Mouse (Mus musculus) heart, embryonic 14.5 days (tissue): ENCODE results near the gene Gm21958. TPM values are rescaled to one million over a fixed set of nuclear protein-coding genes. Genes with fewer than 3 reads are reported as not detected.

Experiments used
- ATAC-seq: fragments of 200-750 bp; cut with Nextera tagmentation; 2 replicates; pipeline ENCODE4 v1.8.0; 2017; ENCODE audit warnings: low read depth, moderate TSS enrichment; ENCODE audit not compliant: insufficient number of reproducible peaks, insufficient read depth, low FRiP score
- H3K27ac ChIP-seq, 2 experiments: fragments of 200-500 bp in 1 of 2; fragments of 300-500 bp in 1 of 2; sonication (generic) in 1 of 2; replicated peaks in 1 of 2; 2 replicates each; pipeline ENCODE4 v1.5.1; 2012 to 2014; ENCODE audit warnings: low read depth in 2 of 2, low read length in 2 of 2, control low read depth in 1 of 2, mild to moderate bottlenecking in 1 of 2, mixed read lengths in 1 of 2; ENCODE audit not compliant: control insufficient read depth in 1 of 2, insufficient read depth in 1 of 2
- H3K27me3 ChIP-seq: fragments of 300-500 bp; sonication (generic); 2 replicates; pipeline ENCODE4 v1.6.1; 2014; ENCODE audit warnings: mild to moderate bottlenecking, low read length, control low read depth; ENCODE audit not compliant: control insufficient read depth, insufficient read depth
- H3K36me3 ChIP-seq: fragments of 300-500 bp; sonication (generic); 2 replicates; pipeline ENCODE4 v1.6.1; 2014; ENCODE audit warnings: mild to moderate bottlenecking, control low read depth, low read length, mixed read lengths; ENCODE audit not compliant: control insufficient read depth, insufficient read depth
- H3K4me1 ChIP-seq, 2 experiments: fragments of 200-500 bp in 1 of 2; fragments of 300-500 bp in 1 of 2; sonication (generic) in 1 of 2; 2 replicates each; pipeline ENCODE4 v1.6.1; 2012 to 2014; ENCODE audit warnings: low read length in 2 of 2, control low read depth in 1 of 2, mixed read lengths in 1 of 2; ENCODE audit not compliant: control insufficient read depth in 2 of 2, insufficient read depth in 2 of 2
- H3K4me2 ChIP-seq: fragments of 300-500 bp; sonication (generic); 2 replicates; pipeline ENCODE4 v1.6.1; 2014; ENCODE audit warnings: mild to moderate bottlenecking, low read length
- H3K4me3 ChIP-seq, 2 experiments: fragments of 200-500 bp in 1 of 2; fragments of 300-500 bp in 1 of 2; sonication (generic) in 1 of 2; 2 replicates each; pipeline ENCODE4 v1.5.1; 2012 to 2014; ENCODE audit warnings: low read length in 2 of 2, mild to moderate bottlenecking in 2 of 2, control low read depth in 1 of 2, low read depth in 1 of 2, moderate library complexity in 1 of 2; ENCODE audit not compliant: control insufficient read depth in 1 of 2, insufficient read depth in 1 of 2
- H3K9ac ChIP-seq: fragments of 300-500 bp; sonication (generic); 2 replicates; pipeline ENCODE4 v1.6.1; 2014; ENCODE audit warnings: mild to moderate bottlenecking, low read length
- H3K9me3 ChIP-seq: fragments of 300-500 bp; sonication (generic); 2 replicates; pipeline ENCODE4 v1.6.1; 2016; ENCODE audit warnings: low read length, control low read depth; ENCODE audit not compliant: control insufficient read depth
- WGBS: fragments of 180-500 bp; shearing (Covaris S2); extraction: QIAGEN DNeasy Blood & Tissue Kit; methylation state at CpG from one replicate; pipeline ENCODE4 v1.1.7; 2014; 5-methylcytosine and 5-hydroxymethylcytosine counted together
- polyA plus RNA-seq: library from polyadenylated mRNA; unstranded; fragments of >200 nt; fragmentation: Nextera tagmentation; extraction: Ambion mirVana; gene quantifications from 2 replicates; pipeline ENCODE4 v1.2.1, GENCODE M21; 2014

Gene Gm21958
- polyA plus RNA-seq, 1 experiment from 2014 or later, result 1.1 TPM

DNA sequence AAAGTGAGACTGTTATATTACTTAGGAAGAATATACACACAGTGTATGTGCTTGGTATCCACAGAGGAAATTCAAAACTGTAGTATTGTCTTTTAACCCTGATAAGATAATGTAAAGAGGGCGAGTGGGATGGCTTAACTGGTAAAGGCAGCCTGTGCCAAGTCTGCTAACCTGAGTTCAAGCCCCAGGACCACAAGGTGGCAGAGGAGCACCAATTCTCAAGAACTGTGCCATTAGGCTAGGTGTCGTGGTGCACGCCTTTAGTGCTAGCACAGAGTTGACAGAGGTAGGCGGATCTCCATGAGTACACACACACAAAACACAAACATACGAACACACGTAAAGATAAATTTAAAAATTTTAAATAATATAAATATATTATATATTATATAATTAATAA, 44.6 kb downstream of the Gm21958 start:
- H3K4me3 ChIP-seq, result no peak overlapping the region
- H3K9ac ChIP-seq, result no peak overlapping the region
- H3K4me1 ChIP-seq, result no peaks in the 10 kb centered on the region
- no peaks in the 10 kb centered on the region for H3K27me3 ChIP-seq
- ATAC-seq, result no peak
- WGBS, result 72% methylated on average over 6 of the region's 6 CpGs
- no peaks in the 10 kb centered on the region for H3K9me3 ChIP-seq
- no peak overlapping the region for H3K4me2 ChIP-seq
- no peaks in the 10 kb centered on the region for H3K36me3 ChIP-seq
- no peak overlapping the region for H3K27ac ChIP-seq

DNA sequence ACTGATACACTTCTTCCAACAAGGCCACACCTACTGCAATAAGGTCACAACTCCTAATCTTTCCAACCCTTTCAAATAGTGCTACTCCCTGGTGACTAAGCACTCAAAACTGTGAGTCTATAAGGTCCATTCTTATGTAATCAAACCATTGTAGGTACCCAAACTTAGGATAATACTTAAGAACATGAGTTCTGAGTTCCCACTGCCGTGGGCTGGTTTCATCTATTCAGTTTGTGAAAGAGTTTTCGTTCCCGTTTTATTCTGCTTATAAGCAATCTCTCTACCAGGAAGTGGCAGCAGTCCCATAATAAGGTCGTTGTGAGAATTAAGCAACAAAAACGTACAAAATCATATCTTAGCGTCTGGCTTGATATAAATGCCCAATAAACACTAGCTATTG, 45.4 kb downstream of the Gm21958 start:
- WGBS, result 73% methylated on average over 6 of the region's 6 CpGs
- H3K9ac ChIP-seq, result no peak overlapping the region
- no peak for ATAC-seq

DNA sequence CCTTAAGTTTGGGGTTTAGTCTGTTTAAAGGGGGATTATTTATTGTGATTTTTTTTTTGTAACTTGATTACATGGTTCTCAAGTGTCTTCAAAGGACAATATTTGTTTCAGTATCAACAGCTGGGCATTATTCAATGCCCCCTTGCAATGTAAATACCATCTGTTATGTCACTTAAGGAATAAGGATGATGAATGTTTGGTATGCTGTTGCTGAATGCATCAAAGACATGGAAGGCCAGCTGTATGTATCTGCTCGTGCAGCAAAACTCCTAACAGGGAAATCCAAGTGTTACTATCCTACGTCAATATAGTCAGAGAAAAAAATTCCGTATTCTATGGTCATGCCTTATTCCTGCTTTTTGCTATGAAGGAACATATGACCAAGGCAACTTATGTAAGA, 46.0 kb downstream of the Gm21958 start:
- H3K27ac ChIP-seq, result no peak overlapping the region

More for the DNA sequence above, 45.4 kb downstream of the Gm21958 start:
- Histone ChIP-seq H3K27ac (no peak overlapping the region), H3K4me1 (no peaks in the 10 kb centered on the region), H3K9me3 (no peaks in the 10 kb centered on the region), H3K4me3 (no peak overlapping the region), H3K4me2 (no peak overlapping the region), H3K27me3 (no peaks in the 10 kb centered on the region), H3K36me3 (no peaks in the 10 kb centered on the region)

More for the DNA sequence above, 46.0 kb downstream of the Gm21958 start:
- Histone ChIP-seq H3K4me3 (no peak overlapping the region), H3K9me3 (no peaks in the 10 kb centered on the region), H3K9ac (no peak overlapping the region), H3K27me3 (no peaks in the 10 kb centered on the region), H3K4me1 (no peaks in the 10 kb centered on the region), H3K36me3 (no peaks in the 10 kb centered on the region), H3K4me2 (no peak overlapping the region)
- 82% methylated on average over 3 of the region's 3 CpGs for WGBS
- ATAC-seq, result no peak

Other genes with a start within 250 kb of the Gm21958 start
- gene Supt20, start 21.5 kb downstream of the Gm21958 start, polyA plus RNA-seq, result 67.0 and 67.6 TPM in 2 replicates
- 70.6 and 79.7 TPM in 2 replicates for gene Exosc8, start 21.0 kb upstream of the Gm21958 start, polyA plus RNA-seq
- gene Alg5, start 21.2 kb upstream of the Gm21958 start, polyA plus RNA-seq, result 37.4 and 41.6 TPM in 2 replicates
- gene Smad9, start 41.2 kb upstream of the Gm21958 start, polyA plus RNA-seq, result 0.88 and 1.4 TPM in 2 replicates
- 36.3 and 39.5 TPM in 2 replicates for gene Rfxap, start 93.4 kb upstream of the Gm21958 start, polyA plus RNA-seq
- gene Sertm1, start 201.5 kb upstream of the Gm21958 start, polyA plus RNA-seq, result 0.15 and 0.24 TPM in 2 replicates